Mouse (Mus musculus) heart, embryonic 11.5 days (tissue): Measurements from ENCODE around the gene Cacna1d. TPM values are rescaled to one million over a fixed set of nuclear protein-coding genes. Genes with fewer than 3 reads are reported as not detected.

Source experiments
- ATAC-seq: fragments of 200-750 bp; cut with Nextera tagmentation; replicated peaks from 2 replicates; pipeline ENCODE4 v1.8.0; 2017; ENCODE audit warnings: moderate library complexity; ENCODE audit not compliant: insufficient number of reproducible peaks, low FRiP score, low TSS enrichment
- H3K27ac ChIP-seq: fragments of 300-500 bp; sonication (generic); 2 replicates; pipeline ENCODE4 v1.5.1; 2014; ENCODE audit warnings: mild to moderate bottlenecking, low read depth, low read length
- H3K27me3 ChIP-seq: fragments of 300-500 bp; sonication (generic); 2 replicates; pipeline ENCODE4 v1.6.1; 2014; ENCODE audit warnings: mild to moderate bottlenecking, low read length, mixed read lengths; ENCODE audit not compliant: control insufficient read depth, insufficient read depth
- H3K36me3 ChIP-seq: fragments of 300-500 bp; sonication (generic); 2 replicates; pipeline ENCODE4 v1.6.1; 2014; ENCODE audit warnings: mild to moderate bottlenecking, low read length, moderate library complexity, mixed read lengths; ENCODE audit not compliant: control insufficient read depth, insufficient read depth
- H3K4me1 ChIP-seq: fragments of 300-500 bp; sonication (generic); 2 replicates; pipeline ENCODE4 v1.6.1; 2014; ENCODE audit warnings: low read length; ENCODE audit not compliant: control insufficient read depth, insufficient read depth
- H3K4me2 ChIP-seq: fragments of 300-500 bp; sonication (generic); 2 replicates; pipeline ENCODE4 v1.6.1; 2014; ENCODE audit warnings: mild to moderate bottlenecking, moderate library complexity
- H3K4me3 ChIP-seq: fragments of 300-500 bp; sonication (generic); 2 replicates; pipeline ENCODE4 v1.5.1; 2014; ENCODE audit warnings: low read depth, low read length
- H3K9ac ChIP-seq: fragments of 300-500 bp; sonication (generic); 2 replicates; pipeline ENCODE4 v1.6.1; 2014; ENCODE audit warnings: mild to moderate bottlenecking, low read depth, low read length, moderate library complexity
- H3K9me3 ChIP-seq: fragments of 300-500 bp; sonication (generic); replicated peaks from 2 replicates; pipeline ENCODE4 v1.6.1; 2016; ENCODE audit warnings: low read length; ENCODE audit not compliant: control insufficient read depth
- WGBS: fragments of 180-500 bp; shearing (Covaris S2); extraction: QIAGEN DNeasy Blood & Tissue Kit; methylation state at CpG from one replicate; pipeline ENCODE4 v1.1.7; 2014; ENCODE audit not compliant: insufficient replicate concordance; 5-methylcytosine and 5-hydroxymethylcytosine counted together
- polyA plus RNA-seq: library from polyadenylated mRNA; unstranded; fragments of >200 nt; fragmentation: Nextera tagmentation; extraction: Ambion mirVana; gene quantifications from 2 replicates; pipeline ENCODE4 v1.2.1, GENCODE M21; 2014

The Cacna1d gene
- polyA plus RNA-seq, 1 experiment from 2014 or later, result 17.5 TPM

GRCm38 (mm10) chr14:30190308-30190971, 300.8 kb downstream of the Cacna1d start:
- no peaks in the 10 kb centered on the region for H3K4me1 ChIP-seq
- H3K36me3 ChIP-seq, result no peaks in the 10 kb centered on the region
- H3K9me3 ChIP-seq, result no peaks in the 10 kb centered on the region
- 83% methylated on average over 5 of the region's 5 CpGs for WGBS
- H3K9ac ChIP-seq, result no peak overlapping the region
- no peaks in the 10 kb centered on the region for H3K27me3 ChIP-seq
- H3K4me2 ChIP-seq, result no peak overlapping the region
- H3K27ac ChIP-seq, result no peak overlapping the region
- no peak overlapping the region for H3K4me3 ChIP-seq
- no peak for ATAC-seq

- Histone ChIP-seq H3K9me3 (no peaks in the 10 kb centered on the region), H3K4me3 (no peak overlapping the region), H3K4me1 (no peaks in the 10 kb centered on the region), H3K9ac (no peak overlapping the region), H3K36me3 (no peaks in the 10 kb centered on the region), H3K27ac (no peak overlapping the region), H3K27me3 (no peaks in the 10 kb centered on the region), H3K4me2 (no peak overlapping the region)
- 91% methylated on average over 6 of the region's 6 CpGs for WGBS
- ATAC-seq, result no peak
Measured at GRCm38 (mm10) chr14:30185616-30186274, 305.5 kb downstream of the Cacna1d start.

GRCm38 (mm10) chr14:30184445-30185152, 306.7 kb downstream of the Cacna1d start:
- no peak for ATAC-seq
- WGBS, result 78% methylated on average over 13 of the region's 13 CpGs
- H3K9me3 ChIP-seq, result no peaks in the 10 kb centered on the region
- H3K36me3 ChIP-seq, result no peaks in the 10 kb centered on the region
- H3K4me2 ChIP-seq, result no peak overlapping the region
- no peak overlapping the region for H3K9ac ChIP-seq
- no peak overlapping the region for H3K4me3 ChIP-seq
- no peak overlapping the region for H3K27ac ChIP-seq
- no peaks in the 10 kb centered on the region for H3K27me3 ChIP-seq
- H3K4me1 ChIP-seq, result no peaks in the 10 kb centered on the region

GRCm38 (mm10) chr14:30184013-30184412, 307.2 kb downstream of the Cacna1d start:
- H3K27ac ChIP-seq, result no peak overlapping the region
- 77% methylated on average over 5 of the region's 5 CpGs for WGBS
- H3K4me1 ChIP-seq, result no peaks in the 10 kb centered on the region
- no peak overlapping the region for H3K4me3 ChIP-seq
- H3K9me3 ChIP-seq, result no peaks in the 10 kb centered on the region
- no peak overlapping the region for H3K9ac ChIP-seq
- H3K27me3 ChIP-seq, result no peaks in the 10 kb centered on the region
- H3K36me3 ChIP-seq, result no peaks in the 10 kb centered on the region
- ATAC-seq, result no peak
- H3K4me2 ChIP-seq, result no peak overlapping the region

GRCm38 (mm10) chr14:30182624-30183524, 308.4 kb downstream of the Cacna1d start:
- H3K4me3 ChIP-seq, result no peak overlapping the region
- H3K4me1 ChIP-seq, result peaks cover 4% of the 10 kb centered on the region; the same call in 1 of the 2 replicates
- 83% methylated on average over 18 of the region's 18 CpGs for WGBS
- ATAC-seq, result no peak
- H3K4me2 ChIP-seq, result no peak overlapping the region
- H3K27me3 ChIP-seq, result no peaks in the 10 kb centered on the region
- H3K36me3 ChIP-seq, result no peaks in the 10 kb centered on the region
- no peaks in the 10 kb centered on the region for H3K9me3 ChIP-seq
- H3K27ac ChIP-seq, result no peak overlapping the region
- H3K9ac ChIP-seq, result no peak overlapping the region

GRCm38 (mm10) chr14:30178306-30178705, 312.9 kb downstream of the Cacna1d start:
- no peaks in the 10 kb centered on the region for H3K9me3 ChIP-seq
- no peak for ATAC-seq
- H3K4me3 ChIP-seq, result no peak overlapping the region
- H3K9ac ChIP-seq, result no peak overlapping the region
- no peak overlapping the region for H3K4me2 ChIP-seq
- WGBS, result 72% methylated on average over 4 of the region's 4 CpGs
- no peak overlapping the region for H3K27ac ChIP-seq
- H3K4me1 ChIP-seq, result peaks cover 4% of the 10 kb centered on the region; the same call in 1 of the 2 replicates
- no peaks in the 10 kb centered on the region for H3K36me3 ChIP-seq
- no peaks in the 10 kb centered on the region for H3K27me3 ChIP-seq

GRCm38 (mm10) chr14:30177850-30178249, 313.4 kb downstream of the Cacna1d start:
- no peaks in the 10 kb centered on the region for H3K9me3 ChIP-seq
- peaks cover 4% of the 10 kb centered on the region; the same call in 1 of the 2 replicates for H3K4me1 ChIP-seq
- ATAC-seq, result no peak
- no peak overlapping the region for H3K27ac ChIP-seq
- no peak overlapping the region for H3K4me2 ChIP-seq
- H3K36me3 ChIP-seq, result no peaks in the 10 kb centered on the region
- WGBS, result 28% methylated on average over 5 of the region's 5 CpGs
- no peaks in the 10 kb centered on the region for H3K27me3 ChIP-seq
- H3K4me3 ChIP-seq, result no peak overlapping the region
- H3K9ac ChIP-seq, result no peak overlapping the region

GRCm38 (mm10) chr14:30175362-30175761, 315.9 kb downstream of the Cacna1d start:
- WGBS, result 70% methylated on average over 3 of the region's 3 CpGs
- no peaks in the 10 kb centered on the region for H3K36me3 ChIP-seq
- no peak overlapping the region for H3K4me3 ChIP-seq

More at GRCm38 (mm10) chr14:30175362-30175761, 315.9 kb downstream of the Cacna1d start:
- Histone ChIP-seq H3K9ac (no peak overlapping the region), H3K9me3 (no peaks in the 10 kb centered on the region), H3K4me2 (no peak overlapping the region), H3K27me3 (no peaks in the 10 kb centered on the region), H3K27ac (no peak overlapping the region), H3K4me1 (peaks cover 8% of the 10 kb centered on the region; the same call in 1 of the 2 replicates)
- ATAC-seq, result no peak
